Mouse (Mus musculus): Measurements from ENCODE around the gene Zfp322a. TPM values are rescaled to one million over a fixed set of nuclear protein-coding genes. Genes with fewer than 3 reads are reported as not detected.

The Zfp322a gene
- polyA plus RNA-seq, 1 experiment, result 0.85 TPM

GRCm38 (mm10) chr13:23372433-23372832 is 3.4 kb upstream of the Zfp322a start:
- TF ChIP-seq GATA1 (IDR thresholded peaks at IDR 0.05; ENCODE audit: low read length), result no peak

DNA sequence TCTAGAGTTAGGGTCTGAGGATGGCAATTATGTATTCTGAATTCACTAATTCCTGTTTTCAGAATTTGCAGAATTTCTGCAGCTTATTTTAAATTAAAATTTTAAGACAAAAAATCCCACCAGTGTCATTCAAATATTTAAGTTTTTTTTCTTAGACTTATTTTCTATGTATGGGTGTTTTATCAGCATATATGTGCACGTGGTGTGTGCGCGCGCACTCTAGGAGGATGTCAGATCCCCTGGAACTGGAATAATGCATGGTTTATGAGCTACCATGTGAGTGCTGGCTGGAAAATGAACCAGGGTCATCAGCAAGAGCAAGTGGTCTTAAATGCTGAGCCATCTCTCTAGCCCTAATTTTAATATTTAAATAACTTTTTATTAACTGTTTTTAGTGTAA is 1.1 kb upstream of the Zfp322a start:
- TF ChIP-seq GATA1 (IDR thresholded peaks at IDR 0.05; ENCODE audit: low read length), result no peak

- no peak for TF ChIP-seq GATA1 (IDR thresholded peaks at IDR 0.05; ENCODE audit: low read length)
Observed at GRCm38 (mm10) chr13:23369421-23369765, 385 bp upstream of the Zfp322a start.

DNA sequence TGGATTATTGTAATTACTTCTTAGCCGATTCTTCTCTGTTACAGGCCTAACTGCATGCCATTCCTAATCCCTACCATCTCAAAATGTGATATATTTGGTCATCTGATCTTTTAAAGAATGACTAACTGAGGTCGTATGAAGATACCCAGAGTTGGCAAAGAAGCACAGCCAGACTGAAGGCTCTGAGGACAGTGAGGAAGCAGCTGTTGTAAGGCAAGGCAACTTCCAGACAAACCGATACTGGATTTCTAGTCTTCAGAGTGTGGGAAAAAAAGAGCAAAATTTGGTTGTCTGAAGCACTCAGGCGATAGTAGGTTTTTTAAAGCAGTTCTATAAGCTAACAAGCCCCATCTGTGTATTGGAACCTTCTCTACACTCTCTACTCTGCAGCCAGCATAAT is 7.5 kb downstream of the Zfp322a start:
- TF ChIP-seq GATA1 (IDR thresholded peaks at IDR 0.05; ENCODE audit: low read length), result no peak

- no peak for TF ChIP-seq GATA1 (IDR thresholded peaks at IDR 0.05; ENCODE audit: low read length)
Observed at GRCm38 (mm10) chr13:23317305-23317889, 51.6 kb downstream of the Zfp322a start.

DNA sequence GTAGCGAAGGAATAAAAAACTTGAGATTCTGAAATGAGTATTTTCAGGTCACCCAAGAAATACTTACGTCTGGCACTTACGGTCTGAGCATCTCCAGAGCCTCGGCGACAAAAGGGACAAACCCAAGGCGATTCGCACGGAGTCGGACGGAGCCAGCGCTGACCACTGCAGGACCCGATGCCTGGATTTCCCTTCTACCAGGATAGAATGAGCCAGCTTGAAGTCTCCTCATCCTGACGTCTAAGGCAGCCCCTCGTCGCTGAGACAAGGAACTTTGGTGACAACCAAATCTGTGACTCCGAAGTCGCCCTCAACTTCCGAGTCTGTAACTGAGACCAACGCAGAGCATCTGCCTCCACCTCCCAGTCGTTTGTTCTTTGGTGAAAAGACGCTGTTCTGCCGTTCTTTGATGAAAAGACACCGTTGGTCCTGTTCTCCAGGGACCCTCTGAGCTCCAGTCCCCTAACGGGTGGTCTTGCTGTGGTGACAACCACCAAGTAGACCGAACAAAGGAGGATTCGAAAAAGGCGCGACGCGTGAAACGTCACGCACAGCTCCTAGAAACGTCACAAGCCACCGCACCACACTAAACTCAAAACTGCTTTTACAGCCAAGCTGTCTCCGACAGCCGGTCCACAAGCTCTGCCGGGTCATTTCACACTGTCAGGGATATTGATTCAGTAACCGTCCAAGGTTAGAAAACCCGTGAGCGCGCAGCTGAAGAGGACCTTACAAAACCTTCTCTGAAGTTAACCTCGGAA is 55.9 kb downstream of the Zfp322a start:
- TF ChIP-seq GATA1 (IDR thresholded peaks at IDR 0.05; ENCODE audit: low read length), result no peak

- TF ChIP-seq GATA1 (IDR thresholded peaks at IDR 0.05; ENCODE audit: low read length), result no peak
Observed at GRCm38 (mm10) chr13:23310036-23310435, 59.0 kb downstream of the Zfp322a start.

DNA sequence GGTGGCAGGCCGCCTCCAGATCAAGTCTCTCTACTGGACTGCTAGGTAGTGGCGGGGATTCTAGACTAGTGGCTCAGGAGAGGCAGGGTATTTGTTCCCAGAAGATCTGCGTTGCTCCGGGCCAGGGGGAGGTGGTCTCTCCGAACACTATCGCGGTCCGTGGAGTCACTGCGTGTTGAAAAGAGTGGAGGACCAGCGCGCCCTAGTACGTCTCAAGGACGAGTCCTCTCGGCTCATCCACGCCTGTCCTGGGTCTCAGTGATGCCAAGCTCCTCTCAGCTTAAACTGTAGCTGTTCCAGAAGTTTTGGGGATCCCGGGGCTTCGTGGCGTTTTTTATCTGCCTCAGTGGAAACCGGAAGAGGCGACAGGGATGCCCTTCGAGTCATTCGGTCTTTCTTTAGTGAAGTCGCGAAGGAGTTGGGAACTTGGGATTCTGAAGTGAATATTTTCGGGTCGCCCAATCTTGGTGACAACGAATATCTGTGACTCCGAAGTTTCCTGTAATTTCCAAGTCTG is 59.5 kb downstream of the Zfp322a start:
- TF ChIP-seq GATA1 (IDR thresholded peaks at IDR 0.05; ENCODE audit: low read length), result no peak

GRCm38 (mm10) chr13:23307069-23307814 is 61.8 kb downstream of the Zfp322a start:
- no peak for TF ChIP-seq GATA1 (IDR thresholded peaks at IDR 0.05; ENCODE audit: low read length)

GRCm38 (mm10) chr13:23306707-23307068 is 62.3 kb downstream of the Zfp322a start:
- no peak for TF ChIP-seq GATA1 (IDR thresholded peaks at IDR 0.05; ENCODE audit: low read length)

Other genes with a start within 250 kb of the Zfp322a start
- not detected in 2 replicates for gene Vmn1r218, start 236.1 kb downstream of the Zfp322a start, polyA plus RNA-seq (2012)
- not detected in 2 replicates for gene Vmn1r219, start 209.9 kb downstream of the Zfp322a start, polyA plus RNA-seq (2012)
- not detected in 2 replicates for gene Vmn1r220, start 181.2 kb downstream of the Zfp322a start, polyA plus RNA-seq (2012)
- not detected in 2 replicates for gene Vmn1r221, start 155.1 kb downstream of the Zfp322a start, polyA plus RNA-seq (2012)
- not detected in 2 replicates for gene Vmn1r222, start 133.3 kb downstream of the Zfp322a start, polyA plus RNA-seq (2012)
- not detected in 2 replicates for gene Vmn1r223, start 122.1 kb downstream of the Zfp322a start, polyA plus RNA-seq (2012)
- 9.3 and 9.8 TPM in 2 replicates for gene Abt1, start 54.7 kb upstream of the Zfp322a start, polyA plus RNA-seq (2012)
- 2.4 and 4.2 TPM in 2 replicates for gene Btn1a1, start 96.7 kb upstream of the Zfp322a start, polyA plus RNA-seq (2012)
- gene Btn2a2, start 119.6 kb upstream of the Zfp322a start, polyA plus RNA-seq (2012), result not detected in 2 replicates
- gene Hist1h4h, start 161.8 kb upstream of the Zfp322a start, polyA plus RNA-seq (2012), result 18.1 and 20.2 TPM in 2 replicates
- 2,691 and 3,312 TPM in 2 replicates for gene Hist1h2af, start 164.7 kb upstream of the Zfp322a start, polyA plus RNA-seq (2012)
- 17.3 and 23.2 TPM in 2 replicates for gene Hist1h3g, start 166.2 kb upstream of the Zfp322a start, polyA plus RNA-seq (2012)
- 1.7 and 2.5 TPM in 2 replicates for gene Hist1h2bh, start 174.2 kb upstream of the Zfp322a start, polyA plus RNA-seq (2012)
- gene Hist1h3f, start 174.8 kb upstream of the Zfp322a start, polyA plus RNA-seq (2012), result 5.7 and 6.3 TPM in 2 replicates
- 18.7 and 20.6 TPM in 2 replicates for gene Hist1h4f, start 182.4 kb upstream of the Zfp322a start, polyA plus RNA-seq (2012)
- gene Hist1h1d, start 184.1 kb upstream of the Zfp322a start, polyA plus RNA-seq (2012), result 0.81 and 0.89 TPM in 2 replicates
- 11.7 and 13.1 TPM in 2 replicates for gene Hist1h3e, start 193.2 kb upstream of the Zfp322a start, polyA plus RNA-seq (2012)
- 18.2 and 26.0 TPM in 2 replicates for gene Hist1h2ae, start 202.0 kb upstream of the Zfp322a start, polyA plus RNA-seq (2012)
- 21.9 and 32.9 TPM in 2 replicates for gene Hist1h2bg, start 202.2 kb upstream of the Zfp322a start, polyA plus RNA-seq (2012)
- 8.5 and 12.9 TPM in 2 replicates for gene Hist1h2bf, start 205.0 kb upstream of the Zfp322a start, polyA plus RNA-seq (2012)
- 1.8 and 6.5 TPM in 2 replicates for gene Hist1h2ad, start 205.2 kb upstream of the Zfp322a start, polyA plus RNA-seq (2012)
- 3.8 and 4.0 TPM in 2 replicates for gene Hist1h3d, start 206.6 kb upstream of the Zfp322a start, polyA plus RNA-seq (2012)
- gene Hist1h4d, start 212.4 kb upstream of the Zfp322a start, polyA plus RNA-seq (2012), result 22.9 and 29.6 TPM in 2 replicates